Mouse (Mus musculus) layer of hippocampus, adult 9-10 months (tissue): Measurements from ENCODE around the gene Gm5072.
"Not testable (repeated sequence)": the region's sequence is repeated elsewhere in the genome, so short reads cannot be mapped to it uniquely, and the experiment has no call there.

ENCODE experiments used
- DNase-seq: peaks from one replicate; pipeline ENCODE4 v3.0.0; 2022; ENCODE audit warnings: low spot score

Gm5072 gene

GRCm38 (mm10) chrX:91392200-91392599, at the start of gene Gm5072:
Gm5072 (plus strand) TSS chrX:91392500.
- DNase-seq: not testable (repeated sequence)
